Mouse (Mus musculus) right cerebral cortex, postnatal 36 days (tissue): ENCODE measurements around the gene Pik3r5.

Experiments used
- DNase-seq, 2 experiments: peaks; one replicate each; pipeline ENCODE4 v3.0.0; 2022; ENCODE audit warnings: low spot score in 2 of 2, mixed read lengths in 1 of 2

Gene Pik3r5

DNA sequence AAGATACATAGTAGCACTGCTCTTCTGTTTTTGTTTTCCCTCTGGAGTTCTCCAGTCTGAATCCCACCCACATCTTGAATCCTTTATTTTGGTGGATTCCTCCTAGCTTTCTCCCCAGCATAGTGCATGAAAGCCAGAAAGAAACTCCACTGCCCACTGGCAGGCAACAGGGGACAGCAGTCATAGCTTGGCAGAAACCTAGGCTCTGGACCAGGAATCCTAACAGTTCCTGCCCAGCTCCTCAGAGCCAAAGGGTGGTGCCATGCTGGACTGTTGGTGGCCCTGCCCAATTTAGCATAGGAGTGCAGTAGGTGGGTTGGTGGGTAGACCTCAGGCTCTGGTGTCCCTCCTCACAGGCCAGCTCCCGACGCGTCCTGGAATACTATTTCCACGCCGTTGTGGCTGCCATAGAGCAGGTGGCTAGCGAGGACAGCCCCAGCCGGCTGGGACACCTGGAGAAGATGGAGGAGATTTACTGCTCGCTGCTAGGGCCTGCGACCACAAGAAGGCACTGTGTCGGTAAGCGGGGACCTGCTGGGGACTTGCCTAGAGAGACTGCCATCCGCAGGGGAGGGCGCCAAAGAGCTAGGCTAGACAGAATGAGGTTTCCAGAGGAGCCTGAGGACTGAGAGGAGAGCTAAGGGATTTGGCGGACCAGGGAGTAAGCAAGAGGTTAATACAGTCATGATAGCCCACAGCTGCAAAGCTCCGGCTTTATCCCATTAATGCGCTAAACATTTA is 99.3 kb downstream of the Pik3r5 start:
- peak in 1 of 2 experiments; percentile 61 for DNase-seq

DNA sequence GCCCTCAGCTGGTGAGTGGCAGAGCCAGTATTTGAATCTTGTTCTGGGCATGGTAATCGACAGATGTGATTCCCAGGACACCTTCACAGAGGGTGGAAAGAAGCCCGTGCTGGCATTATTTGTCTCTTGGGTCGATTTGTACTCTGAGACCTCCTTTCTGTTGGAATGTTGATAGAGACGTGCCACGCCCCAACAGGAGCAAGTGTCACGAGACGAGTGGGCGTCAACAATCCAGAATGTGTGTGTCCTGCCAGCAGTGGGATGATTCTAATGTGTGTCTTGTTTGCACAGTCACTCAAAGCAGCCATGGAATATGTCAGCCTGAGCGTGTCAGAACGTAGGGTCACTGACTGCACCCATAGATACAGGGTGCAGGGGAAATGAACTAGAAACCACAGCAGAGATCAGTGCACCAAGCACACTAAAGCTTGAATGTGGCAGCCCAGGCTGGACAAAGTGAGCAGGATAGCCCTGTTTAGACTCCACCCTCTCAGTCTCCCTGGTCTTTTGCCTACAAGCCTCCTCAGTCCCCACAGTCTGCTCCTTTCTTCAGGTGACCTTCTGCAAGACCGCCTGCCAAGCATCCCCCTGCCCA is 100.1 kb downstream of the Pik3r5 start:
- DNase-seq, result no peak

DNA sequence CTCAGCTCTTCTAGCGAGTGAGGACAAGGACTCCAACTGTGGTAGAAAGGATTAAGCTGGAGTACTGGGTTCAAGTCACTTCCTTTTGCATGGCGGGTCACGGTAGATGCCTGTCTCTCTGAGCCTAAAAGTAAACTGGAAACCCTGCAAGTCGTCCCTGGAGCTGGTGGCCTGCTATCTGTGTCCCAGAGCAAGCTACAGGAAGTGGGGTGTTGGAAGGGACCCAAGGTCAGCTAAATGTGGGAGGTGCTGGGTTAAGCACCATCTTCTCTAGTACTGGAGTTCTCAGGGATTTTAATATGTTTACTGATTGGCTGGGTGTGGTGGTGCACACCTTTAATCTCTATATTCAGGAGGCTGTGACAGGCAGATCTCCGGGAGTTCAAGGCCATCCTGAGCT is 100.9 kb downstream of the Pik3r5 start:
- no peak for DNase-seq

DNA sequence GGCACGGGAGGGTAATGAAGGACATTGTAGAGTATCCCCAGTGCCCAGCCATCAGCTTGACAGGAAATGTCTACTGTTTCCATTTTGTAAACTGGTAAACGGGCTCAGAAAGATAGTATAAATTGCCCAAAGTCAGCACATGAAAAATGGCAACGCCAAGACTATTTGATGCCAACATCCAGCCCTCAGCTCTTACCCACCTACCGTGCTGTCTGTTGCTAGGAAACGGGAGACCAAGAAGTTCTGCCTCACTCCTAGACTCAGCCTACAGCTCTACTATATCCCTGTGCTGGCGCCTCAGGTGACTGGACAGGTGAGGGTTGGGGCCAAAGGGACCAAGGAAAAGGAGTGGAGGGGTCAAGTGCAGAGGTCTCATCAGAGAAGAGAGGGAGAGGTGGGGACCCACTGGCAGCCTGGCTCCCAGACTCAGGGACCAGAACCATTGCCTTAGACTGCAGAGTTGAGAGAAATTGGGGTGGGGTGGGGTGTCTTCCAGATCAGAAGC is 102.1 kb downstream of the Pik3r5 start:
- no peak for DNase-seq

DNA sequence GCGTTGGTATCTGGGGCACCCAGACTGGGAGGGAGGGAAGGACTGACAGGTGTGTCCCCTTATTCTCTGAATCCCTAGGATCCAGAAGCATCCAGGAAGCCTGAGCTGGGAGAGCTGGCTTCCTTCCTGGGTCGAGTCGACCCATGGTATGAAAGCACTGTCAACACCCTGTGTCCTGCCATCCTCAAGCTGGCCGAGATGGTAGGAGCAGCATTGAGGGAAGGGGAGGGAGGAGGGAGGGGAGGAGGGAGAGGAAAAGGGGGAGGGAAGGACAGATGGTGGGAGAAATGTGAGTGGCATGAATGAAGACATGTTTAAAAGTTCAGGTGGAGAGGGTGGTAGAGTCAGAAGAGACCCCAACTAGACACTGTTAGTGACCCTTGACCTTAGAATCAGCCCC is 104.1 kb downstream of the Pik3r5 start:
- DNase-seq, result no peak

DNA sequence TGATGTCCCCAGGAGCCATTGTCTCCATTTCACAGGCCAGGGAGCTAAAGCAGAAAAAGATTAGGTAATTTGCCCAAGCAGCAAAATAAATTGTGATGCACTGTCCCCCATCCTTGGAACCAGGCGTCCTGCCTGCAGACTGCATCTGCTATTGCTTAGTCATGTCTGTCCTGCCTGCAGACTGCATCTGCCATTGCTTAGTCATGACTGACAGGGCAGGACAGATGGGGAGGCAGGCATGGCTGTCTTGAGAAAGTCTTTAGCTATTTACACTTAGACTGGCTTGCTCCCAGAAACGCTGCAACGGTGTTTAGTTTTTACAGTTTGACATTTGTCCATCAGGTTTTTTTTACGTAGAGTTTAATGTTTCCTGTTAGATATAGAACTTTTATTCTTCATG is 104.5 kb downstream of the Pik3r5 start:
- DNase-seq, result peak; percentile 58 to 59

DNA sequence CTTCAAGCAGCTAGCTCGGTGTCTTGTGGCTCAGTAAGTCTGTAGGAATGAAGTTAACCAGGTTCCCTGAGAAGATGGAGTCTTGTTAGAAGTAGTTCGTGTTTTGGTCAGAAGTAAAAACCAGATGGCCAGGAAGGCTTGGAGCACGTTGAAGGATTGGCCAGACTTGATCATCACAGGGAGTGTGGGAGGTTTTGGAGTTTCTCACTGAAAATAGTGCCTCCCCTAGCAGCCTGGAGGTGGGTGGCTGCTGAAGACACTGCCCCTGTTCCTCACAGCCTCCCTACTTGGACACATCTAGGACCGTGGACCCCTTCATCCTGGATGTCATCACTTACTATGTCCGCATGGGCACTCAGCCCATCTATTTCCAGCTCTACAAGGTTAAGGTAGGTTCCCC is 107.7 kb downstream of the Pik3r5 start:
- DNase-seq, result peak in 1 of 2 experiments; percentile 59

DNA sequence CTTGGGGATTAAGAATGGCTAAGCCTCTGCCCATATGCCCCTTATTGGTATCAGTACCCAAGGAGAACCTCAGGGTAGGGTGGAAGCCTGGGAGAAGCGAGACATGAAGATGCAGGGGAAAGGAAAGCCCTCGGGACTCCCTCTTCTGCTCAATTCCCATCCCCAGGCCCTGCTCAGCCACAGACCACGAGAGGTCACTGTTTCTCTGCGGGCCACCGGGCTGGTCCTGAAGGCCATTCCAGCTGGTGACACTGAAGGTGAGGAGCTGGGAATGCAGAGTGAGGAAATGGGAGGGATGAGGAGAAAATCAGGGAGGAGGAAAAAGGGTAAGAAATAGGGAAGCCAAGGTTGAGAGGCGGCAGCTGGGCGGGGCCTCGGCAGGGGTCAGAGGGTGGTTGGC is 112.6 kb downstream of the Pik3r5 start:
- no peak for DNase-seq

DNA sequence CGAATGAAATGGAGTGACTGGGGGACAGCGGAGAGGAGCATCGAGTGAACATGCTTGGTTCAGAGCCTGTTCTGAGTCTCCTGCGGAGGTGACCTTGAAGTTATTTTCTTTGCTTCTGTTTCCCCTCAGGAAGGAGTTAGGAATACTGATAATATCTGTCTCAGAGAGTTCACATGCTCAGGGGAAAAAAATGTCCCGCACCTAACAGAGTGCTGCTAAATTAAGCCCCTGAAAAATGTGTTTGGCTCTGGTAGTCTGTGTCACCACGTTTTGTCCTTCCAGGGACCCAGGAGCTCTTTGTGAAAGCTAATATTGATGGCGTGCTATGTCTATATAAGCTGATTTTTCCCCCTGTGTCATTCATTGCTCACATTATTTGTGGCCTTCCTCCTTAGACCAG is 113.3 kb downstream of the Pik3r5 start:
- no peak for DNase-seq

DNA sequence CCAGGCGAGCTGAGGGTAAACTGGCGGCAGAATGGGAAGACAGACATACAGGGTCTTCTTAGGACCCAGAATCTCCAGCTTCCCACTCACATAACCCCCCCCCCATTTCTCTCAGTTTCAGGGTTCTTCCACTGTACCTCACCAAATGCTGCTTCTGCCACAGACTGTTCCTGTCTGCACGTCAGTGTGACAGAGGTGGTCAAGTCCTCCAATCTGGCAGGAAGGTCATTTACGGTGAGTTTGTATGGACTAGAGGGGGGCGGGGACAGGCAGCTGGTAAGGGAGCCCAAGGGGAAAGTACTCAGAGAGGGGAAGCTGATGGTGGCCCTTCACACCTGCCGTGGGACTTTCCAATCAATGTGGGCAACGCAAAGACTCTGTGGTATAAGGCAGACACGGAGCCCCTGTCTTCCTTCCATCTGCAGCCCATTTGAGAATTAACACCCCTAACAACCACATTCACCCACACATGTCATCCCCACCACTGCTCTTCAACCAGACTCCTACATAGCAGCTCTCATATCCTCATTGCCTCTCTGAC is 113.8 kb downstream of the Pik3r5 start:
- DNase-seq, result no peak
